Mouse (Mus musculus): ENCODE measurements around the gene Nr0b1. TPM values are rescaled to one million over a fixed set of nuclear protein-coding genes. Genes with fewer than 3 reads are reported as not detected.

Nr0b1 gene
- polyA plus RNA-seq (2015; fragmentation: Illumina TruSeq; extraction: RNeasy Lipid Tissue Mini Kit (QIAGEN cat#74804); ENCODE audit: low read depth, low replicate concordance) = not detected

DNA sequence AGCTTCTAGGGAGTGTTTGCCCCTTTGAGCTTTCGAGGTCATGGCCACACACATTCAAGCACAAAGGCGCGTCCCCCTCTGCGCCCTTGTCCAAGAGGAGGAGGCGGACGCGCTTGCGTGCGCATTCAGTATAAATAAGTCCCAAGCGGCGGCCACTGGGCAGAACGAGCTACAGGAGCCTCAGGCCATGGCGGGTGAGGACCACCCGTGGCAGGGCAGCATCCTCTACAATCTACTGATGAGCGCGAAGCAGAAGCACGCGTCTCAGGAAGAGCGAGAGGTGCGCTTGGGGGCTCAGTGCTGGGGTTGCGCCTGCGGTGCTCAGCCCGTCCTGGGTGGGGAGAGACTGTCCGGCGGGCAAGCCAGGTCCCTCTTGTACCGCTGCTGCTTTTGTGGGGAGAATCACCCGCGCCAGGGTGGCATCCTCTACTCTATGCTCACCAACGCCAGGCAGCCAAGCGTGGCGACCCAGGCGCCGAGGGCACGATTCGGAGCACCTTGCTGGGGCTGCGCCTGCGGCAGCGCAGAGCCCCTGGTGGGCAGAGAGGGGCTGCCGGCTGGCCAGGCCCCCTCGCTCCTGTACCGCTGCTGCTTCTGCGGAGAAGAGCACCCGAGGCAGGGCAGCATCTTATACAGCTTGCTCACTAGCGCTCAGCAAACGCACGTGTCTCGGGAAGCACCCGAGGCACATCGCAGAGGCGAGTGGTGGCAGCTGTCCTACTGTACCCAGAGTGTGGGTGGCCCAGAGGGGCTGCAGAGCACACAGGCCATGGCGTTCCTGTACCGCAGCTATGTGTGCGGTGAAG, at the start of gene Nr0b1:
Gene Nr0b1, plus strand, starts transcription at position 151 of the 806 bp plus-strand sequence.

Other genes with a start within 250 kb of the Nr0b1 start
- gene Samt3, start 147.6 kb upstream of the Nr0b1 start, polyA plus RNA-seq (2015; fragmentation: Illumina TruSeq; extraction: RNeasy Lipid Tissue Mini Kit (QIAGEN cat#74804); ENCODE audit: low read depth, low replicate concordance) = not detected
- gene Mageb4, start 113.3 kb downstream of the Nr0b1 start, polyA plus RNA-seq (2015; fragmentation: Illumina TruSeq; extraction: RNeasy Lipid Tissue Mini Kit (QIAGEN cat#74804); ENCODE audit: low read depth, low replicate concordance) = not detected

Data from brain, adult 10 weeks (tissue).